Mouse (Mus musculus): ENCODE measurements around the gene Ldb1.

Ldb1 gene

GRCm38 (mm10) chr19:46044993-46045695 lies at the start of gene Ldb1:
Ldb1 (minus strand) TSS chr19:46045214.
- peak; percentile 75 to 82 for DNase-seq

DNA sequence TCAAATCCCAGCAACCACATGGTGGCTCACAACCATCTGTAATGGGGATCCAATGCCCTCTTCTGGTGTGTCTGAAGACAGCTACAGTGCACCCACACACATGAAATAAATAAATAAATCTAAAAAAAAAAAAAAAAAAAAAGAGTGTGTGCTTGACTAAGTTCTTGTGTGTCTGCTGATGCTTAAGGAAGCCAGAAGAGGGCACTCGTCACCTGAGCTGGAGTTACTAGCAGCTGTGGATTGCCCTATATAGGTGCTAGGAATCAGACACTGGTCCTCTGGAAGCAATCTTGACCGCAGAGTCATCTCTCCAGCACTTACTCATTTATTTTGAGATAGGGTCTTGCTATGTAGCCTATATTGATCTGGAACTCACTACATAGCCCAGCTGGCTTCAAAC lies 49.1 kb upstream of the Ldb1 start:
- DNase-seq: no peak

DNA sequence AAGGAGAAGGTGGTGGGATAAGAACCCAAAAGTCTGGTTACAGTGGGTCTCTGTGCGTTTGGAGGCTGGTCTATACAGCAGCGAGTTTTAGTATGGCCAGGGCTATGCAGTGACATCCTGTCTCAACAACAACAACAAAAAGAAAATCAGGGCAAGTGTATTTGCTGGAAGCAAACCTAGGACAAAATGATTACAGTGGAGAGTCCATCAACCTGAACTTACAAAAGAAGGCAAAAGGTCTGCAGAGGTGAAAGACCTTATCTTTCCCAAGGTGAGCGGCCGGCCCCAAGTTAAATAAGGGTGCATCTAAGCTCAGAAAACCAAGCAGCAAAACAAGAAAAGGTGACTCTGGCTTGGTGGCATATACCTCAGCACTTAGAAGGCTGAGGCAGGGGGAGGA lies 46.6 kb upstream of the Ldb1 start:
- DNase-seq: no peak

DNA sequence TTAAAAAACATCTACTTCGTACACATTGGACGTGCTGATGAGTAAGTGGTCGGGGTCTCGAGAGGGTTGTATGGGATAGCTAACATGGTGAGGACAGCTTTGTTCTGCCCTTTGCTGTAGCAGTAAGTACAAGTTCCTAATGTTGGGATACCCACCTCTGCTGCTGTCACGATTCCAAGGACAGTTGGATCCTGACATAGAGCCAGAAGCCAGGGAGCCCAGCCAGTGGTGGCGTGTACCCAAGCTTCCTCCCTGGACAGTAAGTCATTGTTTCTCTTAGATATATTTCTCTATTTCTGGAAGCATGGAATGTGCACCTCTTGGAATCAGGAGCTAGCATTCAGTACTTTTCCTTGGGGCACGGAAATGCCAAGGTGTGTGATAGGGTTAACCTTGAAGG lies 42.9 kb upstream of the Ldb1 start:
- no peak for DNase-seq

GRCm38 (mm10) chr19:46086337-46086736 lies 41.3 kb upstream of the Ldb1 start:
- peak; percentile 27 to 43 for DNase-seq

DNA sequence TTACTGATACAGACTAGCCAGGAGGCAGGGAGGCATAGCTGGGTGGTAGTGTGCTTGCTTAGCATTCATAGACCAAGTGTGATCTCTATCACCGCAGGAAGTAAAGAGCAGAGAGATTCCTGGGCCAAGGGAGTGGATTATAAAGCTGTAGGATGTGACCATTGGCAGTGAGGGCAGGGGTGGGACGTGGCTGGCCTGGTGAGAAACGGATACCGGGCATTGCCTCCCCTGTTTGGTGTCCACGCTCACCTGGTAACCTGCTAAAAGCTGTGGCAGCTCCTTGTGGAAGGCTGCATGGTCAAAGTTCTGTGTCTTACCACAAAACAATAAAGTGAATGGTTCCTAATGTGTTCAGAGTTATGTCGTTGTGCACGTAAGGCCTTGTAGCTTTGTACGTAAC lies 40.2 kb upstream of the Ldb1 start:
- no peak for DNase-seq

- DNase-seq: no peak
Measured at GRCm38 (mm10) chr19:46078535-46078934, 33.5 kb upstream of the Ldb1 start.

GRCm38 (mm10) chr19:46075616-46076607 lies 30.9 kb upstream of the Ldb1 start, which contains the start of gene Nolc1:
Nolc1 (plus strand) TSS chr19:46075863.
- peak; percentile 99 for DNase-seq

GRCm38 (mm10) chr19:46074266-46074665 lies 29.3 kb upstream of the Ldb1 start:
- DNase-seq: no peak

DNA sequence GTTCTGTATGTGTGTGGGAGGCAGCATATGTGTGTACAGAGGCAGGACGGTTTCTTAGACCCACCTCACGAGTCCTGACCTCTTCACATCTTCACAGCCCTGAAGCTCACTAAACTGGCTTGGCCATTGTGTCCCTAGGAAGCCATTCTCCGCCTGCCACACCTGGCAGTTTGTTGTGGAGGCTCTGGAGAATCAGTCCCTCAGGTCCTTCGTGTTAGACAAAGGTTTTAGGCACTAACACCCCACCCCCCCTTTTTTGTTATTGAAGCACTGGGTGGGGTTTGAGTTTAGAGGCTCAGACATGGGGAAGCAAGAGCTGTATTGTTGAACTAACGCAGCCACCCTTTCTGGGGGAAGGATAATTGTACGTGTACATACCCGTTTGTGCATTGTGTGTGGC lies 28.3 kb upstream of the Ldb1 start:
- DNase-seq: no peak

DNA sequence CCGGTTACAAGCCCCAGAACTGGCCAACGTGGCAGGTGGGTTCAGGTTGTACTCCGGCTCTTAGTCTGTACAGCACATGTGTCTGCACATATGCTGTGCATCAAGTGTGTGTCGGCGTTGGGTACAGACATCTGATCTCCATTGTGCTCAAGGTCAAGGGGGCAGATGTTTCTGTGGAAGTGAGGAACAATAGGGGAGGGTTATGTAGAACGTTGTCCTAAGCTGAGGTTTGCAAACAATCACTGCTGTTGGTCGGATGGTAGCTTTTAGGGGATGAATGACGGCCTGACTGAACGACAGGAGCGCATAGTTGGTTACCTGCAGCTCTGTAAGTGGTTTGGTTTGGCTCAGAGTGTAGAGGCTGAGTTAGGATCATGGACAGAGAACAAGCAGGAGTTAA lies 23.0 kb upstream of the Ldb1 start:
- no peak for DNase-seq

GRCm38 (mm10) chr19:46060845-46061244 lies 15.8 kb upstream of the Ldb1 start:
- no peak for DNase-seq

DNA sequence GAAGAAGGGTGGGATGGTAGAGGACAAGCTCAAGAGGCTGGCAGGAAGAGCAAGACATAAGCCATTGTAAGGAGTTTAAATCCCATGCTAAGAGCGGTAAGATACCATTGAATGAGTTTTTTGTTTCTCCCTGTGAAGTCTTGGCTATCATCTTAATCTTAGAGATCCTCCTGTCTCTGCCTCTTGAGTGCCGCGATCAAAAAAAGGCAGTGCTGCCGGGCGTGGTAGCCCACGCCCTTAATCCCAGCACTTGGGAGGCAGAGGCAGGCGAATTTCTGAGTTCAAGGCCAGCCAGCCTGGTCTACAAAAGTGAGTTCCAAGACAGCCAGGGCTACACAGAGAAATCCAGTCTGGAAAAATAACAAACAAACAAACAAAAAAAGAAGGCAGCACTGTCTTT lies 13.5 kb upstream of the Ldb1 start:
- no peak for DNase-seq

GRCm38 (mm10) chr19:46056947-46057607 lies 12.1 kb upstream of the Ldb1 start:
- peak; percentile 75 to 81 for DNase-seq

GRCm38 (mm10) chr19:46056388-46056946 lies 11.5 kb upstream of the Ldb1 start:
- DNase-seq: peak; percentile 87 to 92

DNA sequence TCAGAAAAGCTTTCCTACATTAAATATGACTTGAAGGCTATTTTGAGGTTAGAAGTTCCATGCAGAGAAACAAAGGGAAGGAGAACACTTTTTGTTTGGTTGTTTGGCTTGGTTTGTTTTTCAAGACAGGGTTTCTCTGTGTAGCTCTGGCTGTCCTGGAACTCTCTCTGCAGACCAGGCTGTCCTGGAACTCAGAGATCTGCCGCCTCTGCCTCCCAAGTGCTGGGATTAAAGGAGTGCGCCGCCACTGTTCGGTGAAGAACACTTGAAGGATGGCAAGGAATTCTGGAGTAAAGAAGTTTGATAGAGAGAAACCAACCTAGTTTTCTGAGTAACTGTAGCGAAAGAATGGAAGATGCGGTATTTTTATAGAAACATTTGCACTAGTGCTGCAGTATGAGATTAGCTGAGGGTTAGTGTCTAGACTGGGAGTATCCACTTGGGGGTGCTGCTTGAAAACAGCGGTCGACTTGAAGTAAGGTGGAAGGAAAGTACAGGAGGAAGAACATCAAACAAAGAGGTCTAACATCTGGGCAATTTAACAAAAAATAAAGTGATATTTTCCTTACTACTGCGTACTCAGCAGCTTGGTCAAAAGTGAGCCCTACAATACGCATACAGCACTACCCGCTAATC lies 10.9 kb upstream of the Ldb1 start:
- DNase-seq: peak in 1 of 2 experiments; percentile 63

DNA sequence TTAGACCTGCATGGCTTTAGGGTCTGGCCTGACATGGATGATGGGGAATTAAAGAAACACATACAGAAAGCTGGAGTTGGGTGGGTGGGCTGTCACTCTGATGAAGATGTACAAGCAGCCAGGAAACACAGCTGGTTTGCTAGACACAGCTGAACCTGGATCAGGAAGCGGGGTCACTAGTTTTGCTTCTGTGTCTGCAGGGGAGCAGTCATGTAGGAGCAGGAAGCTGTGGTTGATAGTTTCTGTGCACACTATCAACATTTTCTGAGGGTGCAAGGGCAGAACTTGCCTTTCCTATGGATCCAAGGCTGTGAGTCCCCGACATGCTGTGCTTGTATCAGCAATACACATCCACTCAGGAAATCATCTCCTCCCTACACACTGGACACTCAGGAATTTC lies 5.4 kb upstream of the Ldb1 start:
- peak; percentile 42 to 63 for DNase-seq

DNA sequence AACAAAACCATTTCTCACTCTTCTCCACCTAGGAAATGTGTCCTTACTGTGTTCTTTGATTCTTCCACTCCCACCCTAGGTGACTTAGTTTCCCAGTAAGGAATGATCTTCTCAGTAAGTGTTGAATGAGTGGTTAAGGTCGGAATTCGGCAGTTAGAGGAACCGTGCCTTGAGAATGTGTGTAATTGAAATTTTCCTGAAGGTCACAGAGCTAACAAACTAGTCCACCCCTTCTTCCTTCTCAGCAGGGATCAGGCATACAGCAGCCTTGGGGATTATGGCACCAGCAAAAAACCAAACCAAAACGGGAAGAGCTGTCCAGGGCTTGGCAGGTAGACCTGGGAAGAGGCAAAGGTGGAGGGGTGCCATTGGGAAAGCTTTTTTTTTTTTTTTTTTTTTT lies 4.1 kb upstream of the Ldb1 start:
- no peak for DNase-seq

- DNase-seq: no peak
Measured at GRCm38 (mm10) chr19:46047426-46047825, 2.4 kb upstream of the Ldb1 start.

GRCm38 (mm10) chr19:46046621-46047025 lies 1.6 kb upstream of the Ldb1 start:
- DNase-seq: no peak

- DNase-seq: no peak
Measured at GRCm38 (mm10) chr19:46045696-46046311, 790 bp upstream of the Ldb1 start.
